Mouse (Mus musculus): ENCODE results near the gene Nek7. TPM values are rescaled to one million over a fixed set of nuclear protein-coding genes. Genes with fewer than 3 reads are reported as not detected.
A peak's percentile ranks its signal among the peaks of the same experiment; 100 is the strongest.

The Nek7 gene
- polyA plus RNA-seq (2015; fragmentation: Nextera tagmentation; extraction: Ambion mirVana), result 21.8 and 23.6 TPM in 2 replicates

DNA sequence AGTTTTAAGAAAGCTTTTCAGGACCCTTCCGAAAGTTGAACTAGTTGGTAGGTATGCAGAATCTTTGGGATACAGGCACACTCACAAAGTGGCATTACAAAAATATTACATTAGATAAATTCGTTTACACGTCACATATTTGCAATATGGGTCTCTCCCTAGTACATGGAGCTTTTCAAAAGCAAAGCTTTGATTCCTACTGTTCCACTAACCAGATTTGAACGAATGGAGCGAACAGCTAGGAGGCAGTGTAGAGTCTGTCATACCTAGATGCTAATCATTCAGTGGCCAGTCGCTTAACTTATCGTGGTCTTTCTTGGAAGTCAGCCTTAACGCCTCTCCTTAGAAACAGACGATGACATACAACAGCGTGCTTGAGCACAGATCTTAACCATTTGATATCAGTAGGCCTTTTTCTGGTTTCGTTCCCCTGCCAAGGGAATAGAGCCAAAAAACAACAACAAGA lies at the start of gene Nek7:
Gene Nek7 (minus strand): TSS at position 146 of the 466 bp plus-strand sequence.
- H3K36me3 ChIP-seq, result no peaks in the 10 kb centered on the region
- no peaks in the 10 kb centered on the region for H3K9me3 ChIP-seq
- peaks cover 39% of the 10 kb centered on the region for H3K4me1 ChIP-seq (replicated peaks)
- H3K27me3 ChIP-seq, result no peaks in the 10 kb centered on the region
- 2% methylated on average over 11 of the region's 11 CpGs for WGBS
- H3K4me2 ChIP-seq (replicated peaks), result peak within 1 kb of the TSS; percentile 82
- H3K4me3 ChIP-seq (replicated peaks), result peak within 1 kb of the TSS; percentile 93
- peak within 1 kb of the TSS; percentile 90 for H3K27ac ChIP-seq
- peak within 1 kb of the TSS; percentile 79 for H3K9ac ChIP-seq (replicated peaks)
- ATAC-seq, result 0 out of 2 replicates have a peak, but pooled peaks have one; percentile 25

DNA sequence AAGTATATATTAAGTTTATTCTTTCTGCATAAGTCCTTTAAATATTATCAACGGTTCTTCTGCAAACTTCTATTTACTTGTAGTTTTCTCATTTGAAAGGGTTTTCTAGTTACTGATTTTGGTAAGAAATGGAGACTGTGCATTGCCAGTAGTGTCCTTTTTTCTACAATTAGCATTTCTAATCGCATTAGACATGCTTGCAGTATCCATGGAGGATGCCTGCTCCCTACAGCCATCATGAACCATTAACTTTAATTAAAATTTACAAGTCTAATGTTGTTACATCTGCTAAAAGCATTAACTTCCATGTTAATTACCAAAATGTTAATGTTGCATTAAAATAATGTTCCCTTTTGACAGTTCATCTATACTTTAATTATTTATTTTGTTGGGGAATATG lies 42.4 kb upstream of the Nek7 start:
- Histone ChIP-seq H3K27ac (no peak overlapping the region), H3K4me3 (replicated peaks) (no peak overlapping the region), H3K4me2 (replicated peaks) (no peak overlapping the region), H3K27me3 (no peaks in the 10 kb centered on the region), H3K9ac (replicated peaks) (no peak overlapping the region), H3K36me3 (no peaks in the 10 kb centered on the region), H3K9me3 (no peaks in the 10 kb centered on the region), H3K4me1 (replicated peaks) (no peaks in the 10 kb centered on the region)
- ATAC-seq, result no peak
- WGBS, result 61% methylated on average over 2 of the region's 2 CpGs

DNA sequence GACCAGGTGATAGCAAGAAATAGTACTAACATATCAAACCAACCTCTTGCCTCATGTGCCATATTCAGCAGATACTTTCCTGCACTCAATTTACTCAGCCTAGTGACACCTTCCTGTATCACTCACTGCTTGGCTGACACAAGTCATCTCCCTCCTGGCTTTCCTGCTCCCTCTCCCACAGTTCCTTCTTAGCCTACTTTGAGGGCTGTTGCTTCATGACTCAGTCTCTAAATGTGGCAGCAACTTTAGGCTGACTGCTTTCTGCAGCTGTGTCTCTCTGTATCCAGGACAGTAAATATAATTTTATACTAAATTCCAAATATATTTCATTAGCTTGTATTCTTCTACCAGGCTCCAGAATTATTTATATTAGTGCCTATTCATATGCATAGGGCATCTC lies 34.3 kb upstream of the Nek7 start:
- Histone ChIP-seq H3K4me1 (replicated peaks) (no peaks in the 10 kb centered on the region), H3K27ac (no peak overlapping the region), H3K36me3 (no peaks in the 10 kb centered on the region), H3K27me3 (no peaks in the 10 kb centered on the region), H3K4me2 (replicated peaks) (no peak overlapping the region), H3K9me3 (no peaks in the 10 kb centered on the region), H3K4me3 (replicated peaks) (no peak overlapping the region), H3K9ac (replicated peaks) (no peak overlapping the region)
- ATAC-seq, result no peak

DNA sequence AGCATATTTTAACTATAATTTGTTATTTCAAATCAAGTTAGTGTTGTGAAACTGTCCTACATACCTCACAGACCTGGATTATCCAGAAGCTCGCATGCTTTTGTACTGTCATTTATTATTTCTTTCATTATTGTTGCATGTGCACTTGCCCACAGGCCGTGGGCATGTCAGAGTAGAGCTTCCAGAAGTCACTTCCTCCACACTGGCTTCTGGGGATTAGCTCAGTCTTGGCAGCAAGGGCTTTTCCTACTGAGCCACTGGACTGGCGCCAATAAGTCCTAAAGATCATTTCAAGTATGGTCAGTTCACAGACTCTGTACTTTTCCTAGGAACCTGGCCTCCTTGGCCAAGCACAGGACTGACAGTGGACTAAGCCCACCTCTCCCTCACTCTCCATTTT lies 25.1 kb upstream of the Nek7 start:
- H3K9me3 ChIP-seq, result no peaks in the 10 kb centered on the region
- no peak overlapping the region for H3K4me2 ChIP-seq (replicated peaks)
- no peaks in the 10 kb centered on the region for H3K36me3 ChIP-seq
- ATAC-seq, result no peak
- H3K27me3 ChIP-seq, result no peaks in the 10 kb centered on the region
- H3K4me1 ChIP-seq (replicated peaks), result no peaks in the 10 kb centered on the region; the same call in 1 of the 2 replicates
- H3K9ac ChIP-seq (replicated peaks), result no peak overlapping the region
- H3K4me3 ChIP-seq (replicated peaks), result no peak overlapping the region
- WGBS, result 75% methylated on average over 3 of the region's 3 CpGs
- H3K27ac ChIP-seq, result no peak overlapping the region

DNA sequence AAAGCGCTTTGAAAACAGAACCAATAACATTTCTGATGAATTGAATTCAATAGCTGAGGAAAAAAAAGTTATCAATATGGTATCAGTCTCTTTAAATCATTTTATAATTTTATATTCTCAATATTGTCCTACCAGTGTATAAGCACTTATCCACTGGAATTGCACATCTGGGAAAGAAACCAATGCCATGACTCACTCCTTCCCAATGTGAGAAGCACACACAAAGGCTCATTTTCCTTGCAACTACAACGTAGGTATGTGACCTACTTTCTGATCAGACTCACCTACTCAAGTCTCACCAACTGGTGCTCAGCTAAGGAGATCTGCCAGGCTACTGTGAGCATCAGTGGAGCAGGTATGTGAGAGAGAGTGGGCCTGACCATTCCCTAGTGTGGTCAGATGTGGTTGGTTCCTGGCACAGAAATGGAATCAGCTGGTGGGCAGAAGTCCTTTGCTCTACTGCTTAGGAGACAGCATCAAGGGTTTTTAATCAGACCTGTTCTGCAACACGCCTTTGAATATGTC lies 23.4 kb upstream of the Nek7 start:
- H3K4me1 ChIP-seq (replicated peaks), result no peaks in the 10 kb centered on the region; the same call in 1 of the 2 replicates
- WGBS, result 89% methylated on average over 3 of the region's 3 CpGs
- no peak overlapping the region for H3K4me3 ChIP-seq (replicated peaks)
- H3K27me3 ChIP-seq, result no peaks in the 10 kb centered on the region
- no peak overlapping the region for H3K4me2 ChIP-seq (replicated peaks)
- H3K9me3 ChIP-seq, result no peaks in the 10 kb centered on the region
- no peak for ATAC-seq
- H3K9ac ChIP-seq (replicated peaks), result no peak overlapping the region
- H3K27ac ChIP-seq, result no peak overlapping the region
- H3K36me3 ChIP-seq, result no peaks in the 10 kb centered on the region

DNA sequence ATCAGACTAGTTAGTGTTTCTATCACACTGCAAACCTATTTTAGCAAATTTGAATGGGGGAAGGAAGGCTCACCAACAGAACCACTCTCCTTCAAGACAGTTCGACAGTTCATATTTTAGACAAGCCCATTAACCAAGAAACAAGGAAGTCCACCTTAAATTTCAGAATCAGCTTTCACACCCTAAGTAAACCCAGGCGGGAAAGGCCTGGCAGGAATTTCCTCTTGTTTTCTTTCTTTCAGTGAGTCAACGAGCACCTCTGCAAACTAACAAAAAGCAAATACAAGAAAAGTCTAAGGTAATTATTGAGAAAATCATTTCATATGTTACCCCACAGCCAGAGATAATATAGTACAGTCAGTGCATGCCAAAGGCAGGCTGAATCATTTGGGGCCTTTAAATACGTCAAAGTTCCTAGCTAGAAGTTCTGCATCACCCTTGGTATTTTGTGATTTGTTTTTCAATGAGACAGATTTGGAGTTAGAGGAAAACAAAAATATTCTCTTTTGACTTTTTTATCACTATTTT lies 21.1 kb upstream of the Nek7 start:
- H3K27me3 ChIP-seq, result no peaks in the 10 kb centered on the region
- H3K27ac ChIP-seq, result no peak overlapping the region
- 79% methylated on average over 4 of the region's 4 CpGs for WGBS
- no peak overlapping the region for H3K9ac ChIP-seq (replicated peaks)
- no peak for ATAC-seq
- H3K4me2 ChIP-seq (replicated peaks), result no peak overlapping the region
- no peaks in the 10 kb centered on the region; the same call in 1 of the 2 replicates for H3K4me1 ChIP-seq (replicated peaks)
- no peaks in the 10 kb centered on the region for H3K9me3 ChIP-seq
- H3K4me3 ChIP-seq (replicated peaks), result no peak overlapping the region
- no peaks in the 10 kb centered on the region for H3K36me3 ChIP-seq

DNA sequence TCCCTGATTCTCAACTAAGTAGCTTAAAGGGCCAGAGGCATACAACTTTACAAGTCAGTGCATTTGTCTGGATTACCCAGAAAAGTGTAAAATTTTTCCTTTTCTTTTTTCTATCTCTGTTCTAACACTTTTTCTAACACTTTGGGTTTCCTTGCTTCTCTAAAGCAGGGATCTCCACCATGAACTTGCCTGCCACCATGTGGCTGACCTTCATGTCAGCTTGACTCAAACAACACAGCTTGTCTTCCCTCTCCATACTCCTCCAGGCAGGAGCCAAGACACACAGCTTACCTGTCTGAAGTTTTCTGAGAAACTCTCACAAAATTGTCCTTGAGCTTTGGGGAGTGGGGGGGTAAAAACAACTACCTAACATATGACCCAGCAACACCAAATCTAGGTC lies 17.9 kb upstream of the Nek7 start:
- Histone ChIP-seq H3K4me1 (replicated peaks) (no peaks in the 10 kb centered on the region), H3K27me3 (no peaks in the 10 kb centered on the region), H3K9me3 (no peaks in the 10 kb centered on the region), H3K36me3 (no peaks in the 10 kb centered on the region), H3K4me3 (replicated peaks) (no peak overlapping the region), H3K27ac (no peak overlapping the region), H3K4me2 (replicated peaks) (no peak overlapping the region), H3K9ac (replicated peaks) (no peak overlapping the region)
- no peak for ATAC-seq

DNA sequence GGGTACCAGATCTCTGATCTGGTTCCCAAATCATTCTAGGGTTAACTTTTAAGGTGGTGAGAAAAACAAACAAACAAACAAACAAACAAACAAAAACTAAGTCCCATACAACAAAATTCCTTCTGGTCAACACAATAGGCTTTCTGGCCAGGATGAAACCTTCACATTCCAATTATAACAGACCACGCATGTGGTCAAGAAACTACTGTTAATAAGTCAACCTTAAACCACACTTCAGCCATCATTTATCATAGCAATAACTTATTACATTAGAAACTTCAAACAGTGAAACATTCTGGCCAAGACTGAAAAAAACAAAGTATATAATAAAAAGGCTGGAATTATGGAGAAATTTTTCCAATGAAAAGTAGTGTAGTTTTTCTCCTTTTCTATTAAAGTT lies 14.6 kb upstream of the Nek7 start:
- H3K27ac ChIP-seq, result no peak overlapping the region
- no peak overlapping the region for H3K4me2 ChIP-seq (replicated peaks)
- H3K4me3 ChIP-seq (replicated peaks), result no peak overlapping the region
- no peaks in the 10 kb centered on the region for H3K36me3 ChIP-seq
- H3K9me3 ChIP-seq, result no peaks in the 10 kb centered on the region
- WGBS, result 93% methylated on average over 1 of the region's 1 CpGs
- H3K27me3 ChIP-seq, result no peaks in the 10 kb centered on the region
- H3K4me1 ChIP-seq (replicated peaks), result no peaks in the 10 kb centered on the region
- no peak for ATAC-seq
- no peak overlapping the region for H3K9ac ChIP-seq (replicated peaks)

DNA sequence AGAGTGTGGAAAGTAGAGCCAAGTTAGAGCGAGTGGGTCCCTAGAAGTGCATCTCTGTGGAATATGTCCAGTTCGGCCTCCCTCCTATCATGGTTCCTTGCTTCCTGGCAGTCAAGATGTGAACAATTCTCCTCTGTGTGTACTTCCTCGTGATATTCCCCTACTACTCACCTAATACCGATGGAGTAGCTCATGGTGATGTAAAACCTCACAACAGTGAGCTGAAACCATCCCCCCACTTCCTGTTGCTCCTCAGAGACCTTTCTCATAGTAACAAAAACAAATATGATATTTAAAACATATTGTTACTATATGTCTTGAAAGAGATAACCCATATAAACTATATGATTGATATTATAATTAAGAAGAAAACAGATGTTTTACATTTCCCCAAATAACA lies 9.0 kb upstream of the Nek7 start:
- no peak overlapping the region for H3K4me3 ChIP-seq (replicated peaks)
- WGBS, result 93% methylated on average over 4 of the region's 4 CpGs
- no peaks in the 10 kb centered on the region for H3K36me3 ChIP-seq
- no peak for ATAC-seq
- no peaks in the 10 kb centered on the region for H3K4me1 ChIP-seq (replicated peaks)
- no peak overlapping the region for H3K9ac ChIP-seq (replicated peaks)
- H3K4me2 ChIP-seq (replicated peaks), result no peak overlapping the region
- H3K9me3 ChIP-seq, result no peaks in the 10 kb centered on the region
- no peak overlapping the region for H3K27ac ChIP-seq
- H3K27me3 ChIP-seq, result no peaks in the 10 kb centered on the region

DNA sequence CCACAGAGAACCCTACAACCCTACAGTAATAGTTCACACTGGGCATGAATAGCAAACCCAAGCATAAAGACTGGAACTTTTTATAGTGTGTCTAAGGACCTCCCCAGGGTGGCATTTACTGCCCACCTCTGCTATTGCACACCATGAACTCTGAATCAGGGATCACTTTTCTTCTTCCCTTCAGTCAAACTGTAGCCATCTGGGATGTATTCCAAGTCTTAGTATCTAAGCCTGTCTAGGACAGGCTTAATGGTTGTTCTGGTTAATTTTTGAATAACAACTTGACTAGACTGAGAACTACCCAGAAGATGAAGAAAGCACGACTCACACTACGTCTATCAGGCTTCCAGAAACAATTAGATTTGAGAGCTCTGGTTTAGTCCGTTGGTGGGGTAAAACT lies 8.5 kb upstream of the Nek7 start:
- H3K4me3 ChIP-seq (replicated peaks), result no peak overlapping the region
- 80% methylated on average over 3 of the region's 3 CpGs for WGBS
- H3K27me3 ChIP-seq, result no peaks in the 10 kb centered on the region
- no peaks in the 10 kb centered on the region for H3K9me3 ChIP-seq
- H3K4me1 ChIP-seq (replicated peaks), result no peaks in the 10 kb centered on the region
- no peaks in the 10 kb centered on the region for H3K36me3 ChIP-seq
- no peak overlapping the region for H3K27ac ChIP-seq
- ATAC-seq, result no peak
- no peak overlapping the region for H3K4me2 ChIP-seq (replicated peaks)
- no peak overlapping the region for H3K9ac ChIP-seq (replicated peaks)

DNA sequence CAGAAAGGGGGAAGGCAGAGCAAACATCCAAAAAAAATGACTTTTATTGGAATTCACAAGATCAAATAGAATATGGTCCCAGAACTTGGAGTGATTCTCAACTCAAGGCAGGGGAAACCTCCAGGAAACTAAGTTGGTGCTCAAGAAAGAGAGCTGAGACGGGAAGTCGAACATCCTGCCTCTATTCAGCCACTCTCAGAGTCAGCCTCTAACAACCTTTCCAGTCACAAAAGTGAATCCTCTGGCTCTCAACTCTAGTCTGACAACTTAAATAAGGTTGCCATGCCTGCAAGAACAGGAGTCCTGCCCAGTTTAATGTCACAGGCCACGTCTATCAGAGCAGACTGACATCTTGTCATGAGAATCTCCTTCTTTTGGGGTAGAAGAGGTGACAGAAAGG lies 7.9 kb upstream of the Nek7 start:
- no peaks in the 10 kb centered on the region for H3K27me3 ChIP-seq
- no peak overlapping the region for H3K4me2 ChIP-seq (replicated peaks)
- H3K9ac ChIP-seq (replicated peaks), result no peak overlapping the region
- no peak for ATAC-seq
- no peak overlapping the region for H3K4me3 ChIP-seq (replicated peaks)
- no peaks in the 10 kb centered on the region for H3K4me1 ChIP-seq (replicated peaks)
- 82% methylated on average over 3 of the region's 3 CpGs for WGBS
- H3K9me3 ChIP-seq, result no peaks in the 10 kb centered on the region
- H3K27ac ChIP-seq, result no peak overlapping the region
- no peaks in the 10 kb centered on the region for H3K36me3 ChIP-seq

DNA sequence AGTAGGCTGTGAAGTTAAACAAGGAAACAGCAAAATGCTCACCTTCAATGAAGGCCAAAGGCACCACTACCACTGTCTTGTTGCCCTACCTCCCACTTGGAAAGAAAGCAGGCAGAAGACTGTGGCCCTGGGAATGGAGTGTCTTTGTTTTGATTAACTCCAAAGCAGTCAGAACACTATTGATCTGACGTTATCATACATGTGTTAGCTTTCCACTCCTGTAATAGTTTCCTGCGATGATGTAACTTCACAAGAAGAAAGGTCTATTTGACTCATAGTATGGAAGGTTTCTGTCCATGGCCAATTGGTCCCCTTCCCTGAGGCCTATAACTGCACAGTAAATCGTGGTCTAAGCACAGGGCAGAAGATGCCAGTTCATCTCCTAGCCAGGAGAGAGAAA lies 6.3 kb upstream of the Nek7 start:
- no peak for ATAC-seq
- no peaks in the 10 kb centered on the region for H3K9me3 ChIP-seq
- H3K4me2 ChIP-seq (replicated peaks), result no peak overlapping the region
- no peak overlapping the region for H3K27ac ChIP-seq
- no peaks in the 10 kb centered on the region for H3K4me1 ChIP-seq (replicated peaks)
- 81% methylated on average over 3 of the region's 3 CpGs for WGBS
- H3K36me3 ChIP-seq, result no peaks in the 10 kb centered on the region
- no peak overlapping the region for H3K4me3 ChIP-seq (replicated peaks)
- no peak overlapping the region for H3K9ac ChIP-seq (replicated peaks)
- no peaks in the 10 kb centered on the region for H3K27me3 ChIP-seq

DNA sequence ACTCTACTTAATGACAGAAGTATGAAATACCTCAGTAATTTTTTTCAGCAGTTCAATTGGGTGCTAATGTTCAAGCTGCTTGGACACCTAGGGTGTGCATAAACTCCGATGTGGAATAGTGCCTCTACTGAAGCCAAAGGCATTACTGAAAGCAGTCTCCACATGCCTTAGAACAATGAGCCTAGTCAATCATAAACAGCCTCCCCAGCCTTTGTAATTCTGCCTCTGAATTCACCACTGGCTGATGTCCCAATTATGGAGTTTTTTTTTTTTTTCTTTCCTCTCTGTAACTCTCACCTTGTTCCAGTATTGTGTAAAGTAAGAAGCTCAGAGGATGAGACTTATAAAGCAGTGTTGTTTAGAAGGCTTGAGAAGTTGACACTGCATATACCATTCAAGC lies 3.9 kb upstream of the Nek7 start:
- H3K4me1 ChIP-seq (replicated peaks), result peaks cover 9% of the 10 kb centered on the region
- no peak for ATAC-seq

More for the DNA sequence above, 3.9 kb upstream of the Nek7 start:
- WGBS, result 47% methylated on average over 1 of the region's 1 CpGs
- no peak overlapping the region for H3K4me3 ChIP-seq (replicated peaks)
- H3K9me3 ChIP-seq, result no peaks in the 10 kb centered on the region
- no peak overlapping the region for H3K27ac ChIP-seq
- H3K9ac ChIP-seq (replicated peaks), result no peak overlapping the region
- H3K27me3 ChIP-seq, result no peaks in the 10 kb centered on the region
- no peaks in the 10 kb centered on the region for H3K36me3 ChIP-seq
- no peak overlapping the region for H3K4me2 ChIP-seq (replicated peaks)
